Mouse (Mus musculus) lung, postnatal 0 days (tissue): ENCODE measurements at regions not wholly inside any gene's neighbourhood (a gene's known extent, or its start where the extent isn't known, plus 50 kb on each side); places are given as distances from the start of the nearest gene placed in this dataset.

Source experiments
- CTCF ChIP-seq: IDR thresholded peaks from 2 replicates; pipeline ENCODE4 v1.5.1; 2016; ENCODE audit warnings: antibody characterized with exemption, mild to moderate bottlenecking
- EP300 ChIP-seq: IDR thresholded peaks from 2 replicates; pipeline ENCODE4 v1.6.1; 2016; ENCODE audit warnings: antibody characterized with exemption, mild to moderate bottlenecking, control low read depth

DNA sequence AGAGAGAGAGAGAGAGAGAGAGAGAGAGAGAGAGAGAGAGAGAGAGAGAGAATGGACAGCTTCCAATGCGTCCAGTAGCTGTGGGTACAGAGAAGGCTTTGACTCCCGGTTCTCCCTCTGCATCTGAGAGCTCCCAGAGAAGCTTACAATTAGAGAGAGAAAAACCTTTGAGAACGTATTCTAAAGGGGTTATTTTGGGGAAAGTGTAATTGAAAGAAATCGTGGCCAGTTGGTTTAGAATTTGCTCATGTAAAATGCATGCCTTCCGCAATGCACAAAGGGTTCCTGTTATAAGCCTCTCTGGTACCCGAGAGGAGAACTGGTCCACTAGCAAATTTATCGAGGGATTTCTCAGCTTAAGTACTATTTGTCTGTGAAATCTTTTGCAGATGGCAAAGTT lies 68.2 kb upstream of the Peli2 start:
- TF ChIP-seq CTCF (no peak), EP300 (no peak)
